In the genomic region with DNA sequence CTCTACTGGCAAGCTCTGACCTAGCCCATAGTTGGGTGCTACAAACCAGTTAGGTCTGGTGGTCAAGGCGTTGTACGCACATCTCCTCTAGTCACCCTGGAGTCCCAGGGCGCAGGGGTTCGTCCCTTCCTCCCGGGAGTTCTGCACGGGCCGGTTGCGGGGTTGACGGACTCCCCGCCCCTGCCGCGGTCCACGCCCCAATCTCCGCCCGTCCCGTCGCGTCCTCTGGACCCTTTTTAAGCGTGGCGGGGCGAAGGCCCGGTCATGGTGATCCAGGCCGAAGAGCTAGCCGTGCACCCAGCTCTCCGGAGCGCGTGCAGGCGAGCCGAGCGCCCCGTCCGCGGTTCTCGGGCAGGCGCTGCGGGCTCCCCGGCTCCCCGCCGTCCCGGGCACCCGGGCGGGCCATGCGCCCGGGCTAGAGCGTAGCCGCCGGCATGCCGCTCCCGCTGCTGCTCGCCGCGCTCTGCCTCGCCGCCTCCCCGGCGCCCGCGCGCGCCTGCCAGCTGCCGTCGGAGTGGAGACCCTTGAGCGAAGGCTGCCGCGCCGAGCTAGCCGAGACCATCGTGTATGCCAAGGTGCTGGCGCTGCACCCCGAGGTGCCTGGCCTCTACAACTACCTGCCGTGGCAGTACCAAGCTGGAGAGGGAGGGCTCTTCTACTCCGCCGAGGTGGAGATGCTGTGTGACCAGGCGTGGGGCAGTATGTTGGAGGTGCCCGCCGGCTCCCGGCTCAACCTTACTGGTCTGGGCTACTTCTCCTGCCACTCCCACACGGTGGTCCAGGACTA, we compare ENCODE assay signal across 8 mouse cellular contexts. TPM values are rescaled to one million over a fixed set of nuclear protein-coding genes. Genes with fewer than 3 reads are reported as not detected.
DNase-seq lines count a peak whose midpoint lies in the region; ATAC-seq and TF ChIP-seq lines count a peak whose summit lies in the region.

A gene (plus strand): TSS at position 277 of the 787 bp plus-strand sequence.

- peak; percentile 18 for DNase-seq in right cerebral cortex, adult 18-20 months
- DNase-seq in right cerebral cortex, adult 2 months (ENCODE audit: low spot score in 2 of 2), result no peak
- DNase-seq in heart, postnatal 0 days (ENCODE audit: low spot score), result no peak
- DNase-seq in kidney, postnatal 36 days, result peak; percentile 38 to 74
- peak; percentile 49 for DNase-seq in lung, postnatal 14 days
- no peak for DNase-seq in thymus, adult 2 months

- H3K27ac ChIP-seq in embryonic facial prominence, embryonic 13.5 days, result no peak within 1 kb of the TSS
- H3K27ac ChIP-seq in heart, postnatal 0 days (ENCODE audit: low read depth), result no peak within 1 kb of the TSS
- no peak within 1 kb of the TSS for H3K27ac ChIP-seq in stomach, embryonic 15.5 days
- H3K27ac ChIP-seq in thymus, adult 2 months (ENCODE audit: control insufficient read depth, insufficient read depth, low read length), result no peak within 1 kb of the TSS

- H3K4me1 ChIP-seq in embryonic facial prominence, embryonic 13.5 days, result peaks cover 11% of the 10 kb centered on the region
- peaks cover 7% of the 10 kb centered on the region; the same call in 1 of the 2 replicates for H3K4me1 ChIP-seq in heart, postnatal 0 days (ENCODE audit: control insufficient read depth, insufficient read depth)
- 0 out of 2 replicates have a peak, but pooled peaks cover 11% of the 10 kb centered on the region for H3K4me1 ChIP-seq in stomach, embryonic 15.5 days
- no peaks in the 10 kb centered on the region for H3K4me1 ChIP-seq in thymus, adult 2 months (replicated peaks; ENCODE audit: control insufficient read depth, insufficient read depth, low read length)

- TF ChIP-seq POLR2A in thymus, adult 2 months (IDR thresholded peaks at IDR 0.05; ENCODE audit: control insufficient read depth, extremely low read depth, insufficient read depth, low read length, poor library complexity), result no peak

- H3K4me3 ChIP-seq in embryonic facial prominence, embryonic 13.5 days, result peak within 1 kb of the TSS; percentile 58
- H3K4me3 ChIP-seq in heart, postnatal 0 days (ENCODE audit: low read depth, low read length), result peak within 1 kb of the TSS; percentile 58
- H3K4me3 ChIP-seq in stomach, embryonic 15.5 days (replicated peaks), result peak within 1 kb of the TSS; percentile 57
- no peak within 1 kb of the TSS for H3K4me3 ChIP-seq in thymus, adult 2 months (ENCODE audit: control insufficient read depth, insufficient read depth, low read length)

- H3K9ac ChIP-seq in embryonic facial prominence, embryonic 13.5 days, result peak within 1 kb of the TSS; percentile 75
- H3K9ac ChIP-seq in heart, postnatal 0 days (replicated peaks; ENCODE audit: low read depth, low read length), result peak within 1 kb of the TSS; percentile 47
- H3K9ac ChIP-seq in stomach, embryonic 15.5 days, result peak within 1 kb of the TSS; percentile 48; the same call in 1 of the 2 replicates

- ATAC-seq in embryonic facial prominence, embryonic 13.5 days (ENCODE audit: insufficient number of reproducible peaks, insufficient read depth, low FRiP score, low TSS enrichment, low read depth), result peak; percentile 48; the same call in 1 of the 2 replicates
- peak; percentile 27; the same call in 1 of the 2 replicates for ATAC-seq in heart, postnatal 0 days (ENCODE audit: insufficient read depth, low read depth)
- ATAC-seq in stomach, embryonic 15.5 days (ENCODE audit: insufficient read depth, low FRiP score, low read depth), result peak; percentile 65; the same call in 1 of the 2 replicates

- H3K27me3 ChIP-seq in embryonic facial prominence, embryonic 13.5 days, result peaks cover 39% of the 10 kb centered on the region
- peaks cover 32% of the 10 kb centered on the region for H3K27me3 ChIP-seq in heart, postnatal 0 days (ENCODE audit: control insufficient read depth, insufficient read depth, low read length)
- H3K27me3 ChIP-seq in stomach, embryonic 15.5 days (replicated peaks), result peaks cover 16% of the 10 kb centered on the region
- H3K27me3 ChIP-seq in thymus, adult 2 months (ENCODE audit: control insufficient read depth, insufficient read depth, low read length), result peaks cover 6% of the 10 kb centered on the region; the same call in 1 of the 2 replicates

- no peaks in the 10 kb centered on the region for H3K9me3 ChIP-seq in embryonic facial prominence, embryonic 13.5 days
- H3K9me3 ChIP-seq in heart, postnatal 0 days (replicated peaks; ENCODE audit: control insufficient read depth, low read length), result no peaks in the 10 kb centered on the region
- H3K9me3 ChIP-seq in stomach, embryonic 15.5 days, result no peaks in the 10 kb centered on the region

- TF ChIP-seq EP300 in heart, postnatal 0 days (IDR thresholded peaks at IDR 0.05; ENCODE audit: low read depth), result no peak

- no peak for TF ChIP-seq CTCF in heart, postnatal 0 days (IDR thresholded peaks at IDR 0.05; ENCODE audit: low read depth)
- TF ChIP-seq CTCF in thymus, adult 2 months (IDR thresholded peaks at IDR 0.05; ENCODE audit: borderline replicate concordance, control insufficient read depth, extremely low read depth, insufficient read depth, low read length, poor library complexity), result no peak

- WGBS in embryonic facial prominence, embryonic 13.5 days, result under 1% methylated on average over 78 of the region's 78 CpGs
- WGBS in heart, postnatal 0 days, result 2% methylated on average over 76 of the region's 78 CpGs
- WGBS in stomach, embryonic 15.5 days, result under 1% methylated on average over 75 of the region's 78 CpGs
- 4% methylated on average over 78 of the region's 78 CpGs for WGBS in thymus, adult 2 months

- H3K4me2 ChIP-seq in embryonic facial prominence, embryonic 13.5 days, result peak within 1 kb of the TSS; percentile 82
- H3K4me2 ChIP-seq in heart, postnatal 0 days (ENCODE audit: low read depth, low read length), result peak within 1 kb of the TSS; percentile 68
- H3K4me2 ChIP-seq in stomach, embryonic 15.5 days, result peak within 1 kb of the TSS; percentile 92

- no peaks in the 10 kb centered on the region for H3K36me3 ChIP-seq in embryonic facial prominence, embryonic 13.5 days
- H3K36me3 ChIP-seq in heart, postnatal 0 days (replicated peaks; ENCODE audit: control insufficient read depth, insufficient read depth, low read length), result no peaks in the 10 kb centered on the region
- no peaks in the 10 kb centered on the region for H3K36me3 ChIP-seq in stomach, embryonic 15.5 days
- no peaks in the 10 kb centered on the region for H3K36me3 ChIP-seq in thymus, adult 2 months (ENCODE audit: control insufficient read depth, insufficient read depth, low read length)

RNA-seq across cellular contexts. Expression of the gene that starts here (rescaled TPM):
- polyA plus RNA-seq in embryonic facial prominence, embryonic 13.5 days (2015; fragmentation: Nextera tagmentation; extraction: Ambion mirVana), result 26.6 and 38.3 TPM in 2 replicates
- 7.3 and 9.7 TPM in 2 replicates for total RNA-seq in heart, postnatal 0 days (2014; rRNA removed; ENCODE audit: low replicate concordance)
- polyA plus RNA-seq in heart, postnatal 0 days (2015; fragmentation: Nextera tagmentation; extraction: Ambion mirVana), result 3.5 and 3.7 TPM in 2 replicates
- polyA plus RNA-seq in stomach, embryonic 15.5 days (2015; fragmentation: Nextera tagmentation; extraction: Ambion mirVana), result 18.0 and 20.3 TPM in 2 replicates
- polyA plus RNA-seq in thymus, adult 2 months (2012; rRNA removed), result 2.6 TPM in 2 replicates

Comparison
In these comparisons a context has a peak if more than half of its experiments do, and no peak if none do; other contexts are left out.
1. DNase-seq: peak in right cerebral cortex, adult 18-20 months (single experiment), kidney, postnatal 36 days (2 of 2) and lung, postnatal 14 days (single experiment); none in right cerebral cortex, adult 2 months (0 of 2), heart, postnatal 0 days (single experiment) and thymus, adult 2 months (single experiment).
2. Peak in every context shown above with its lines, with median percentiles within 50 percentile points of each other: ATAC-seq, H3K4me2 ChIP-seq and H3K9ac ChIP-seq.